Mouse (Mus musculus) midbrain, embryonic 12.5 days (tissue): ENCODE measurements at regions not wholly inside any gene's neighbourhood (a gene's known extent, or its start where the extent isn't known, plus 50 kb on each side); places are given as distances from the start of the nearest gene placed in this dataset.

ENCODE experiments used
- ATAC-seq: fragments of 200-750 bp; cut with Nextera tagmentation; 2 replicates; pipeline ENCODE4 v1.8.0; 2017; ENCODE audit warnings: low read depth, moderate TSS enrichment, moderate library complexity; ENCODE audit not compliant: low FRiP score
- H3K27ac ChIP-seq: fragments of 300-500 bp; sonication (generic); replicated peaks from 2 replicates; pipeline ENCODE4 v1.5.1; 2016; ENCODE audit warnings: mild to moderate bottlenecking
- H3K27me3 ChIP-seq: fragments of 300-500 bp; sonication (generic); 2 replicates; pipeline ENCODE4 v1.6.1; 2016; ENCODE audit warnings: mild to moderate bottlenecking
- H3K36me3 ChIP-seq: fragments of 300-500 bp; sonication (generic); 2 replicates; pipeline ENCODE4 v1.6.1; 2016
- H3K4me1 ChIP-seq: fragments of 300-500 bp; sonication (generic); 2 replicates; pipeline ENCODE4 v1.6.1; 2016
- H3K4me2 ChIP-seq: fragments of 300-500 bp; sonication (generic); replicated peaks from 2 replicates; pipeline ENCODE4 v1.6.1; 2016; ENCODE audit warnings: mild to moderate bottlenecking, moderate library complexity
- H3K4me3 ChIP-seq: fragments of 300-500 bp; sonication (generic); 2 replicates; pipeline ENCODE4 v1.5.1; 2016; ENCODE audit warnings: mild to moderate bottlenecking
- H3K9ac ChIP-seq: fragments of 300-500 bp; sonication (generic); replicated peaks from 2 replicates; pipeline ENCODE4 v1.6.1; 2016; ENCODE audit warnings: mild to moderate bottlenecking, moderate library complexity
- H3K9me3 ChIP-seq: fragments of 300-500 bp; sonication (generic); 2 replicates; pipeline ENCODE4 v1.6.1; 2016; ENCODE audit warnings: mild to moderate bottlenecking
- WGBS: fragments of 180-500 bp; shearing (Covaris S2); methylation state at CpG from one replicate; pipeline ENCODE4 v1.1.7; 2016; 5-methylcytosine and 5-hydroxymethylcytosine counted together

DNA sequence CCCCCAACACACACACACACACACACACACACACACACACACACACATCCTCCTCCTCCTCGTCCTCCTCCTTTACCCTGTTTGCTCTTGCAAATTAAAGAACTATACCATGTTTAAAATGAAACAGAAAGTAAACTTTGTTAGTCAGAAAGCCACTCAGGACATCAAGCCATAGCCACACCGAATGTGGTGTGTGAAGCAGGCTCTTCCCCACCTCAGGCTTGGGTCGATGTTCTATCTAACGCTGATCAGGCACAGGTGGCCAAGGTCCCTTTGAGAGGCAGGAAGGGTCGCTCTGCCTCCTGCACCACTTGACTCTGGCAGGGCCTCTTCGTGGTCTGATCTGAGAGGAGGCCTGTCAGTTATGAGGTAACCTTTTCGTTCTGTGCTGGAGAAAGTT, 156.9 kb upstream of the Irx1 start:
- peak overlapping the region; percentile 70 for H3K27ac ChIP-seq

DNA sequence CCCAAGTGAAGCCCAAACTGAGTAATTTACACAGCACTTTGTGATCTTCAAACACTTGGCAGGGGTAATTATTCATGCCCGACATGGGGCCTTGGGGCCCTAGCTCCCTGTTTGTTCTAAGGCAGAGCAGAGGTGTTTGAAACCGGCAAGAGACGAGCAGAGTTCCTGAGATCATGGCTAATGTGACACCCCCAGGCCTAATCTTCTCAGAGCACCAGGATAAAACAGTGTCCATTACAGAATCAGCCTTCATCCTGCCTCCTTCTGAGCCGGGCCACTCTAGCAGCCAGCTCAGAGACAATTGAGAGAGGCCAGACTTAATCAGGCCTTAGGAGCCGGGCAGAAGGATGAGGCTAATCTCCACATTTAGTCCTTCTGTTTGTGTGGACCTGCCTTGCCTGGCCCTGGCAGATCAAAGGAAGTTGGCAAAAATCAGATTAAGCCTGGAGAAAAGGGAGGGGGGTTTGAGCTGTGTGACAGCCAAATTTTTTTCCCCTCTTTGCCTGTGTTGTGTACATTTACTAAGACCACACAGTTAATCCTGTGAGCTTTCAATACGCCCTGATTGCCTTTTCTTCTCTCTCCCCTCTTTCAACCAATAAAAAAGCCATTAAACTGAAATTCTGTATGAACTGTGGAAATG, 157.5 kb upstream of the Irx1 start:
- no peaks in the 10 kb centered on the region for H3K36me3 ChIP-seq
- 5% methylated on average over 6 of the region's 6 CpGs for WGBS
- H3K4me2 ChIP-seq: peak overlapping the region; percentile 33
- H3K4me1 ChIP-seq: peaks cover 31% of the 10 kb centered on the region
- ATAC-seq: peak; percentile 87
- H3K27ac ChIP-seq: peak overlapping the region; percentile 70
- no peaks in the 10 kb centered on the region for H3K9me3 ChIP-seq
- no peak overlapping the region for H3K9ac ChIP-seq
- no peak overlapping the region for H3K4me3 ChIP-seq
- peaks cover 75% of the 10 kb centered on the region for H3K27me3 ChIP-seq

More for the DNA sequence above, 156.9 kb upstream of the Irx1 start:
- Histone ChIP-seq H3K9me3 (no peaks in the 10 kb centered on the region), H3K4me1 (peaks cover 34% of the 10 kb centered on the region), H3K4me2 (peak overlapping the region; percentile 22; the same call in 1 of the 2 replicates), H3K9ac (no peak overlapping the region), H3K36me3 (no peaks in the 10 kb centered on the region), H3K27me3 (peaks cover 72% of the 10 kb centered on the region), H3K4me3 (no peak overlapping the region)
- 10% methylated on average over 7 of the region's 7 CpGs for WGBS
- ATAC-seq: peak; percentile 31

DNA sequence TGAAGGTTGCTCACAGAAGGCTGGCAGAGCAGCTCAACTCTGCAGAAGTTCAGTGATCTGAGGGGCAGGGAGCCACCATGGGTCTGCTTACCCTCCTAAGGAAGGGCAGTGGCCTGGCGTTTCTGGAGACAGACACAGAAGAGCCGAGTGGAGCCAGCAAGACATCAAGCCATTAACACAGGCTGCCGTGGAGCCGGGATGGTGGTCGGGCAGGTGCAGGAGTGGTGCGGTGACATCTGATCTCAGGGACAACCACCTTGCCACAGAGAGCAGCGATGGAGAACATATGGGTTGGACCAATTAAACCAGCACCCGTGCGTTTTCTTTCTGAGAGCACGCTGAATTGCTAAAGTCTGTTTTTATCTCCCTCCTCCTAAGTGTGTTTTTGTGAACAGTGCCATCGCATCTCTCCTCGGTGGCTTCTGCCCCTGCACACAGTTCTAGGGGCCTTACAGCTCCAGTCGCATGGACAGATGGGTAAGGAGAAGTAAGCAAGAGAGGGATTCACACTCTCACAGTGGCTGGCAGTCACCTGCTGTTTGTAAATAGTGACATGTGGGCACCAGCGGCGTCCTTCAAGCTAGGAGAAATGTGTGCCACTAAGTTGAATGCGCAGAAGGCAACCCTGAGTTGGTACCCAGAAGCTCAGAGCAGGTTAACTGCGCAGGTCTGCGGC, 158.2 kb upstream of the Irx1 start:
- Histone ChIP-seq H3K27ac (peak overlapping the region; percentile 70), H3K9ac (no peak overlapping the region; the same call in 1 of the 2 replicates), H3K4me1 (peaks cover 31% of the 10 kb centered on the region), H3K27me3 (peaks cover 75% of the 10 kb centered on the region), H3K4me2 (peak overlapping the region; percentile 33), H3K9me3 (no peaks in the 10 kb centered on the region), H3K36me3 (no peaks in the 10 kb centered on the region), H3K4me3 (no peak overlapping the region)
- ATAC-seq: peak; percentile 21
- 26% methylated on average over 18 of the region's 18 CpGs for WGBS

- 13% methylated on average over 11 of the region's 11 CpGs for WGBS
- peaks cover 76% of the 10 kb centered on the region for H3K27me3 ChIP-seq
- no peaks in the 10 kb centered on the region for H3K9me3 ChIP-seq
- no peak overlapping the region for H3K9ac ChIP-seq
- no peaks in the 10 kb centered on the region for H3K36me3 ChIP-seq
- no peak overlapping the region for H3K4me3 ChIP-seq
- ATAC-seq: peak; percentile 25; the same call in 1 of the 2 replicates
- peak overlapping the region; percentile 70 for H3K27ac ChIP-seq
- H3K4me2 ChIP-seq: peak overlapping the region; percentile 33
- H3K4me1 ChIP-seq: peaks cover 31% of the 10 kb centered on the region
Observed at GRCm38 (mm10) chr13:72122230-72122627, 158.7 kb upstream of the Irx1 start.

GRCm38 (mm10) chr13:72128306-72128705, 164.8 kb upstream of the Irx1 start:
- Histone ChIP-seq H3K27ac (no peak overlapping the region), H3K27me3 (peaks cover 52% of the 10 kb centered on the region), H3K4me2 (no peak overlapping the region), H3K36me3 (no peaks in the 10 kb centered on the region), H3K4me1 (no peaks in the 10 kb centered on the region), H3K9ac (no peak overlapping the region), H3K9me3 (no peaks in the 10 kb centered on the region), H3K4me3 (no peak overlapping the region)
- WGBS: 91% methylated on average over 1 of the region's 1 CpGs
- no peak for ATAC-seq

- Histone ChIP-seq H3K27ac (no peak overlapping the region), H3K4me3 (no peak overlapping the region), H3K4me1 (no peaks in the 10 kb centered on the region), H3K27me3 (peaks cover 30% of the 10 kb centered on the region), H3K9me3 (no peaks in the 10 kb centered on the region), H3K36me3 (no peaks in the 10 kb centered on the region), H3K9ac (no peak overlapping the region), H3K4me2 (no peak overlapping the region)
- WGBS: 96% methylated on average over 2 of the region's 2 CpGs
- no peak for ATAC-seq
Observed at GRCm38 (mm10) chr13:72131341-72131740, 167.8 kb upstream of the Irx1 start.

DNA sequence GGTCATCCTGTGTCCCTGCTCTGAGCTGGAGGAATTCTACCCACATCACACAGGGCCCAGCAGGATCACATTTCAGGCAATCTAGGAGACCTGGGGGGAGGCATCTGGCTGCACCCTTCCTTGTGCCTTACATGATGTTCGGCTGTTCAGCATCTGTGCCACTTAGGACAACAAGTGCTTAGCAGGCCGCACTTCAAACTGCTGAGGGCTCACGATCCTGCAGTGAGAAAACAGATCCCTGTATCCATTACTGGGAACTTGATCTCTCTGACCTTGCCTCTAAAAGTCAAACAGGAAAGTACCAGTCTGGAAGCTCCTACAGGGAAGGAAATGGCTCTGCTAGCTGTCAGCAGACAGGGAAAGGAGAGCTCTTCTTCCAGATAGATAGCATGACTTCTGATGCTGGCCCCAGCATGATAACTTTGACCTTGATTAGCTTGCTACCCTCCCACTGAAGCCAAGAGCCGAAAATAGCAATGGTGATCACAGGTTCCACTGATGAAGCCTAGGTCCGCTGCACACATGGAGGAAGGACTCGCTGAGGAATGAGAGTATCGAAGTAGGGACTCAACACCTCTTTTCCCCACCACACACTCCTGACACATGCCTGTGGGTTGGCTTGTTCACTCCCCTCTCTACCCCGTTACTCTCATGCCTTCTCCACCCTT, 170.7 kb upstream of the Irx1 start:
- no peak for ATAC-seq
- no peak overlapping the region for H3K4me3 ChIP-seq

GRCm38 (mm10) chr13:72166225-72166624, 202.7 kb upstream of the Irx1 start:
- no peak for ATAC-seq
- no peaks in the 10 kb centered on the region for H3K9me3 ChIP-seq
- no peak overlapping the region for H3K4me2 ChIP-seq
- H3K36me3 ChIP-seq: no peaks in the 10 kb centered on the region
- no peak overlapping the region for H3K27ac ChIP-seq
- H3K9ac ChIP-seq: no peak overlapping the region
- no peaks in the 10 kb centered on the region for H3K4me1 ChIP-seq
- 0 out of 2 replicates have a peak, but pooled peaks cover 5% of the 10 kb centered on the region for H3K27me3 ChIP-seq
- no peak overlapping the region for H3K4me3 ChIP-seq
- WGBS: 77% methylated on average over 2 of the region's 2 CpGs

More for the DNA sequence above, 170.7 kb upstream of the Irx1 start:
- Histone ChIP-seq H3K9ac (no peak overlapping the region), H3K4me2 (no peak overlapping the region), H3K36me3 (no peaks in the 10 kb centered on the region), H3K27ac (no peak overlapping the region), H3K9me3 (no peaks in the 10 kb centered on the region), H3K4me1 (no peaks in the 10 kb centered on the region), H3K27me3 (peaks cover 9% of the 10 kb centered on the region; the same call in 1 of the 2 replicates)
- WGBS: 77% methylated on average over 8 of the region's 8 CpGs

GRCm38 (mm10) chr13:72167434-72167833, 203.9 kb upstream of the Irx1 start:
- no peaks in the 10 kb centered on the region for H3K4me1 ChIP-seq
- no peak overlapping the region for H3K27ac ChIP-seq
- ATAC-seq: no peak
- 84% methylated on average over 2 of the region's 2 CpGs for WGBS
- H3K9ac ChIP-seq: no peak overlapping the region
- 0 out of 2 replicates have a peak, but pooled peaks cover 5% of the 10 kb centered on the region for H3K27me3 ChIP-seq
- no peak overlapping the region for H3K4me3 ChIP-seq
- H3K36me3 ChIP-seq: no peaks in the 10 kb centered on the region
- H3K4me2 ChIP-seq: no peak overlapping the region
- no peaks in the 10 kb centered on the region for H3K9me3 ChIP-seq

GRCm38 (mm10) chr13:72183636-72184035, 220.1 kb upstream of the Irx1 start:
- H3K4me3 ChIP-seq: no peak overlapping the region

DNA sequence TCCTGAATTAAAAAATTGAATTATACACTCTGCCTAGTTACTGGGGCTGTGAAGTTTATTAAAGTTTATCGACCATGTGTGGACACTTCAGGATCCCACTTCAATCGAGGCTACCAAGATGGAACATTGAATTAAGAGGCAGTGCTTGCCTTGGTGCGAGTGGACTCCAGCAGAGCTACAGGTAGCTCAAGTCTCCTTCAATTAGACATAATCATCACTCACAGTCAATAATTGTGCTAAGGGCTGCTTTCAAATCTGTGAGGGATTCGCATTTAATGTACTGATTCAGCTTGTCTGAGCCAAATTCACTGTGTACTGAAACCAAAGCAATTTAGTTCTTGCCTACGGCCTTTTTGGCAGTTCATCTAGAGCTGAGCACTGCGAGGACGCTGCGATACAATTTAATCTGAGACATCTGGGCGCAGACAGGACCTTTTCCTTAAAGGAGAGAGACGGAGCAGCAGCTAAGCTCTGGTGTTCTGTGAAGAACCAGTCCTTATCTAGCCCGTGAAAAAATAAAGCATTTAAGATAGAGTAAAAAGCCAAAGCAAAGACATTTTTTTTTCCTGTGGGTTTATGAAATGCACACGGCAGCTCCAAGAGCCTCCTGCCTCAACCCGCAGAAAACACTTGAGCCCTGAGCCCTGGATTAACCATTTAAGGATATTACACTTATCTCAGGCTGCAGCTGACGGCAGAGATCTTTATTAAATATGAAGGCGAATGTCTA, 220.8 kb upstream of the Irx1 start:
- 78% methylated on average over 15 of the region's 15 CpGs for WGBS
- Histone ChIP-seq H3K4me1 (no peaks in the 10 kb centered on the region), H3K9me3 (no peaks in the 10 kb centered on the region), H3K4me3 (no peak overlapping the region), H3K9ac (no peak overlapping the region), H3K4me2 (no peak overlapping the region), H3K27ac (no peak overlapping the region), H3K27me3 (no peaks in the 10 kb centered on the region), H3K36me3 (no peaks in the 10 kb centered on the region)
- ATAC-seq: no peak

More at GRCm38 (mm10) chr13:72183636-72184035, 220.1 kb upstream of the Irx1 start:
- WGBS: 88% methylated on average over 3 of the region's 3 CpGs
- no peak overlapping the region for H3K27ac ChIP-seq
- H3K4me2 ChIP-seq: no peak overlapping the region
- H3K9me3 ChIP-seq: no peaks in the 10 kb centered on the region
- no peak for ATAC-seq
- H3K36me3 ChIP-seq: no peaks in the 10 kb centered on the region
- no peaks in the 10 kb centered on the region for H3K27me3 ChIP-seq
- H3K9ac ChIP-seq: no peak overlapping the region
- no peaks in the 10 kb centered on the region for H3K4me1 ChIP-seq

DNA sequence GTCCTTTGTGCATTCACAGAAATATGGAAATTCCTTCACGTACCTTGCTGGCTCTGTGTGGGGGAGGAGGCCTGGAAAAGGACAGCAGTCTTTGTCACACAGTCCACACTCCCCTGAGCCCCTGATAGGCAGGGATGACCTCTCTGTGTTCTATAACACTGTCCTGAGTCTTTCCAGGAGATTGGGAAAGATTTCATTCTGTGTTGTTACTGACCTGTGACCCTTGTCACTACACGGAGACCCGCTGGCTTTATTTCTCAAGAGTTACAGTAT, 221.3 kb upstream of the Irx1 start:
- ATAC-seq: no peak
- H3K9ac ChIP-seq: no peak overlapping the region
- H3K4me2 ChIP-seq: no peak overlapping the region
- WGBS: 79% methylated on average over 3 of the region's 3 CpGs
- no peak overlapping the region for H3K27ac ChIP-seq
- no peak overlapping the region for H3K4me3 ChIP-seq
- no peaks in the 10 kb centered on the region for H3K27me3 ChIP-seq
- no peaks in the 10 kb centered on the region for H3K9me3 ChIP-seq
- no peaks in the 10 kb centered on the region for H3K4me1 ChIP-seq
- H3K36me3 ChIP-seq: no peaks in the 10 kb centered on the region
